Mouse (Mus musculus) C2C12 (cell line): ENCODE results near the gene Doc2g.

Experiments used
- CTCF ChIP-seq: IDR thresholded peaks from one replicate; pipeline ENCODE4 v1.5.1; 2011; ENCODE audit not compliant: control insufficient read depth, insufficient read depth, insufficient read length
- MAX ChIP-seq: IDR thresholded peaks from one replicate; pipeline ENCODE4 v1.6.1; 2011; ENCODE audit warnings: mild to moderate bottlenecking, control low read depth
- MYOG ChIP-seq: IDR thresholded peaks from one replicate; pipeline ENCODE4 v1.6.1; 2011; ENCODE audit not compliant: control insufficient read depth, insufficient read length; ENCODE audit errors: extremely low read depth

DNA sequence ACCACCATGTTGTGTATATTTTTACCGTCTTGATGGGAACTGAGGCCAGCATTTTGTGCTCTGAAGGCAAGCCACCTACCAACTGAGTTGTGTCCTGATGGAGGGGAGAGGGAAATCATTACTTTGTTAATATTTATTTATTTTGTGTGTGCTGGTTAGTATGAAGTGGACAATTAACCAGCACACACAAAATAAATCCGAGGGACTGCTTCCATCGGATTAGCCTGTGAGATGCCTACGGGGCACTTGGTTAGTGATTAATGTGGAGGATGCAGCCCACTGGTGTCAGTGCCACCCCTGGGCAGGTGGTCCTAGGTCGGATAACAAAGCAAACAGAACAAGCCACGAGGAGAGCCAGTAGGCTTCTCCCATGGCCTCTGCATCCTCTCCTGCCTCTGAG is 8.2 kb upstream of the Doc2g start:
- TF ChIP-seq CTCF (no peak), MYOG (no peak), MAX (no peak)
